Mouse (Mus musculus) G1E (cell line): ENCODE results near the gene Gm49388.

Source experiments
- CTCF ChIP-seq: IDR thresholded peaks from 2 replicates; pipeline ENCODE4 v1.5.1; 2012; ENCODE audit warnings: low read depth, low read length, inconsistent platforms, mixed read lengths
- GATA1 ChIP-seq: IDR thresholded peaks from 2 replicates; pipeline ENCODE4 v1.6.1; 2012; ENCODE audit warnings: borderline replicate concordance, low read length, inconsistent platforms, mixed read lengths
- GATA2 ChIP-seq: IDR thresholded peaks from 2 replicates; pipeline ENCODE4 v1.6.1; 2012; ENCODE audit warnings: low read depth, low read length, inconsistent platforms, borderline replicate concordance
- POLR2AphosphoS5 ChIP-seq: IDR thresholded peaks from 2 replicates; pipeline ENCODE4 v1.6.1; 2012; ENCODE audit warnings: low read depth, low read length, inconsistent platforms; ENCODE audit not compliant: insufficient replicate concordance
- TAL1 ChIP-seq: conservative IDR thresholded peaks from 2 replicates; pipeline ENCODE4 v1.6.1; 2012; ENCODE audit warnings: low read depth, low read length, inconsistent platforms, mixed read lengths

GRCm38 (mm10) chr7:127785308-127785707, at the start of gene Gm49388:
- TF ChIP-seq CTCF (no peak), GATA2 (no peak), TAL1 (no peak), GATA1 (no peak), POLR2AphosphoS5 (no peak)
